Mouse (Mus musculus) bone marrow macrophage, adult 2 months (primary cell): ENCODE data around the gene Dnah17. TPM values are rescaled to one million over a fixed set of nuclear protein-coding genes. Genes with fewer than 3 reads are reported as not detected.

Experiments used
- H3K27ac ChIP-seq: 2 replicates; pipeline ENCODE4 v1.5.1; 2012; ENCODE audit warnings: low read depth, low read length; ENCODE audit not compliant: insufficient read depth
- H3K4me1 ChIP-seq: 2 replicates; pipeline ENCODE4 v1.6.1; 2012; ENCODE audit warnings: low read length; ENCODE audit not compliant: control insufficient read depth, insufficient read depth
- H3K4me3 ChIP-seq: 2 replicates; pipeline ENCODE4 v1.5.1; 2012; ENCODE audit warnings: mild to moderate bottlenecking, low read length, moderate library complexity; ENCODE audit not compliant: insufficient read depth
- CTCF ChIP-seq: IDR thresholded peaks from 2 replicates; pipeline ENCODE4 v1.5.1; 2012; ENCODE audit warnings: low read depth, mild to moderate bottlenecking, low read length, moderate library complexity
- POLR2A ChIP-seq: IDR thresholded peaks from 2 replicates; pipeline ENCODE4 v1.6.1; 2012; ENCODE audit warnings: mild to moderate bottlenecking, low read depth, low read length, borderline replicate concordance
- polyA plus RNA-seq: library from polyadenylated mRNA; stranded (reverse); fragments of >200 nt; gene quantifications from 2 replicates; pipeline ENCODE4 v1.2.4, GENCODE M21; 2012; ENCODE audit not compliant: missing spikeins, insufficient read depth, insufficient read length

Gene Dnah17
- 0.29 and 0.41 TPM in 2 replicates for polyA plus RNA-seq

DNA sequence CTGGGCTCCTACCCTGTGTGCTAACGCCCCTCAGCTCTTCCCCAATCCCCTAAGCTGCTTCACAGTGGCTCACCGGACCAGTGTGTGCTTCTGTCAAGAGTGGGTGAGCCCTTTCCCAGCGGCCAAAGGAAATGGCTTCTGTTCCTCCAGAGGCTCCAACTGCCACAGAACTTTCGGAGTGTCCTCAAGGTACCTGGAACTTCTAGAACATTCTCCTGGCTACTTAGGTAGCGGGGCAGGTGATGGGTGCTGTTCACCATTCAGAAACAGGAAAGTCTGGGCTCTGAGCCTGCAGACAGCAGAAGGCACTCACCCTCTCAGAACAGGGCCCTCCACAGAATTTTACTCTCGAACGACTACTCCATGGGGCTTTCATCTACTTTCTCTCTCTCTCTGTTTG is at the start of gene Dnah17:
Dnah17 (minus strand) TSS at position 101 of the 400 bp plus-strand sequence.
- TF ChIP-seq CTCF (no peak), POLR2A (no peak)
- H3K4me1 ChIP-seq, result peaks cover 21% of the 10 kb centered on the region
- no peak within 1 kb of the TSS for H3K4me3 ChIP-seq
- H3K27ac ChIP-seq, result no peak within 1 kb of the TSS

DNA sequence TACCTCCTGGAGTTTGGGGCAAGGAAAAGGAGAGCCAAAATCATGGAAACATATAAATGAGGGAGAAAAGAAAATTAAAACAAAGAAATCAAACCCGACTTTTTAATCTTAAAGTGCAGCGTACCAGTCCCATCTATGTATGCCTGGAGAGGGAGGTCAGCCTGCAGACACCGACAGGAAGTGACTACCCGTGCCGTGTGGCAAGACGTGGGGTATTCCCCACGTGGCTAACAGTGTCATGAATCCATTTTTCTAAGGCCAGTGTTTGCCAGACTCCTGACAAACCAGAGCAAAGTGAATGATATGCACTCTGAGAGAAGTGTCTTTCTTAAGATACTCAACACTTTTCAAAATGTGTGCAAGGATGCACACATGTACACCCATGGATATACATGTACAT is 49.8 kb upstream of the Dnah17 start:
- TF ChIP-seq CTCF, result no peak
- TF ChIP-seq POLR2A, result no peak
- Histone ChIP-seq H3K27ac (no peak overlapping the region), H3K4me3 (no peak overlapping the region), H3K4me1 (peaks cover 22% of the 10 kb centered on the region)

DNA sequence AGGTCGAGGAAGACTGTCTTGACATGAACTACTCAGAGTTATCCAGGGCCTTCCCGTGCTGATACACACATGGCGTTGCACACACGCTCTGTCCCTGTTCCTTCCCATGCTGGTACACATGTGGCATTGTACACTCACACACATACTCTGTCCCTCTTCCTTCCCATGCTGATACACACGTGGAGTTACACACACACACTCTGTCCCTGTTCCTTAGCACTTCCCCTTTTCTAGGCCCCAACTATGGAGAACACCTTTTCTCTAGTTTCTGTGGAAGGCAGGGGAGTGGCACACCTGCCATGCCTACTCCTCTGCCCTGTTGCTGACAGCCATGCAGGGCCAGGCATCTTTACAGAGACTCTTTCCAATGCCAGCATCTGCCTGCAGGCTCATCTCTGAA is 47.8 kb upstream of the Dnah17 start:
- Histone ChIP-seq H3K4me1 (peaks cover 24% of the 10 kb centered on the region), H3K27ac (no peak overlapping the region), H3K4me3 (no peak overlapping the region)
- TF ChIP-seq POLR2A (no peak), CTCF (no peak)

DNA sequence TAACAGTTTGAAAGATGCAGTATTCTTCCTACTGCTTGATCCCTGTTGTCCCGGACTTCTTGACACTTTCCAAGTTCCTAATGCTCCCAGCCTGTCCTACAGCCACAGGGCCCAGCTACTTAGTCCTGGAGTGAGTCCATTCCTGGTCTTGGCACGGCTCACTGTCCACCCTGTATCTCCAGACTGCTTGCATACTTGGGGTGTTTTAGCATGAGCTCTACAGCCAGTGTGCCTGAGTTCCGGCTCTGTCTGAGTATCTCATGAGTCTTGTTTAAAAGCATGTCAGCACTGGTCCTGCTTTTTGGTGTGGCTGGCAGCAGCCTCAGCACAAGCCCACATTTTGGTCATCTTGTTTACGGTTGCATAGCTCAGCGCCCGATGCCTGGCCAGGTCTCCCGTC is 44.3 kb upstream of the Dnah17 start:
- no peak for TF ChIP-seq POLR2A
- no peak for TF ChIP-seq CTCF
- no peak overlapping the region for H3K4me3 ChIP-seq
- no peak overlapping the region for H3K27ac ChIP-seq
- H3K4me1 ChIP-seq, result peaks cover 16% of the 10 kb centered on the region

DNA sequence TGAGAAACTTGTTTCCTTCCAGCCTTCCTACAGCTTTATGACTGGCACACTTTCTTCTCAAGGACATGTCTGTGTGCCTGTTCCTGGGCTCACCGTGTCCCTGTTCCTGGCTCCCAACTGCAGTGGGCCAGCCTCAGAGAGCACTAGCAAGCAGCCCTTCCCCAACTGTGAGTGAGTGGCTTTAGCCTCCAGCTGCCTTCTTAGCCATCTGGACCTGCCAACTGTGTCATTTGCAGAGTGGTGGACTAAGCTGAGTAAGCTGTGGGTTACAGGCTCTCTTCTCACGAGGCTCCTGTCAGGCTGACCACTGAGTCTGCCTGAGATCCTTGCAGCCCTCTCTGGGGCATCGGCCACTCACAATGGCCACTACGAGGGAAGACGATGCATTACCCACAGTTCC is 42.3 kb upstream of the Dnah17 start:
- H3K27ac ChIP-seq, result no peak overlapping the region
- no peak overlapping the region for H3K4me3 ChIP-seq
- H3K4me1 ChIP-seq, result peaks cover 8% of the 10 kb centered on the region
- TF ChIP-seq CTCF (no peak), POLR2A (no peak)

DNA sequence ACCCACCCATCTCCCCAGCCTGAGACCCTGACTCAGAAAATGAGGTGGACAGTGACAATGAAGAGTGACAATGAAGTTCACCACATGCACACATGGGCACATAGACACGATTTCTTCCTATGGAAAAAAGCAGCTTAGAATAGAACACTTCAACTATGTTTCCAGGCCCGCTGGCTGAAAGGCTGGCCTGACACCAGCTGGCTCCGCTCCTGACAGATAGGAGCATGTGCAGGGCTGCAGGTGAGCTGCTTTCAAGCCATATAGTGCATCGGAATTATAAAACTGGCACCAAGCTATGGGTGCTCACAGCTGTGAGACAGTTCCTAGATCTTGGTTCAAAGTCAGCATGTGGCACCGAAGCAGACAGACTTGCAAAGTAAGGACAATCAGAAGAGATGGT is 39.9 kb upstream of the Dnah17 start:
- no peak overlapping the region for H3K27ac ChIP-seq
- peaks cover 8% of the 10 kb centered on the region for H3K4me1 ChIP-seq
- no peak overlapping the region for H3K4me3 ChIP-seq
- TF ChIP-seq POLR2A, result no peak
- no peak for TF ChIP-seq CTCF

DNA sequence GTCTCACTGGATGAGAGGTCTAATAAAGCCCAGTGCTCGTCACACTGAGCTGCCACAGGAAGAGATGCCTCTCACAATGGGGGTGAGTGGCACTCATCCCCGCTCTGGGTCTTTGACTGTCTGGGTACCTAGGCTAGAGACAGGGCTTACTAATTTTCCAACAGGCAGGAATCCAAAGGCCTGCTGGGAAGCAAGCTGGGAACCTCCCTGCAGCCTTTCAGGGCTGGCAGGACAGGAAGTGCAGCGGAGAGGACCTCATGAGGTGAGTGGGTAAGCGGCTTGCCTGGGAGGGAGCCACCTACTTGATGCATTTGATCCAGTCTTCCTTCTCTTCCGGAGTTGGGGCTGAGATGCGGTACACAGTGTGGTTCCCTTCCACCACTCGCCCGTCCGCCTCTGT is 38.3 kb upstream of the Dnah17 start:
- Histone ChIP-seq H3K4me1 (peaks cover 11% of the 10 kb centered on the region), H3K4me3 (no peak overlapping the region), H3K27ac (no peak overlapping the region)
- no peak for TF ChIP-seq CTCF
- no peak for TF ChIP-seq POLR2A

DNA sequence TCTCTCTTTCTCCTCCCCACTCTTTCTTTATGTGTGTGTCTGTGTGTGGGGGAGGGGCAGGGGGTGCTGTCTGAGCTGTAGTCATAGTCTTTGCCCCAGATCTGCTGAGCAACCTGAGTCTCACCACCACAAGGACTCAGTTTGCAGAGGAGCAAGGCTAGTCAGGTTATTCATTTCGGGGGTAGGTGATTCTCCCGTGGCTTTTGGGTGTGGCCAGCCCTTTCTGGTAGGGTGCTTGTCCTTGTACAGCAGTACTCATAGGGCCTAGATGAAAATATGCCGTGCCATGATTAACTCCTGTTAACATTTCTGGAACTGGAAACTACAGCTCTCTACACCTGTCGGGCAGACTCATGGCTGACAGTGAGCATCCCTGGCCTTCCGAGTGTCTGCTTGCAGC is 36.2 kb upstream of the Dnah17 start:
- Histone ChIP-seq H3K4me1 (peaks cover 3% of the 10 kb centered on the region; the same call in 1 of the 2 replicates), H3K4me3 (no peak overlapping the region), H3K27ac (no peak overlapping the region)
- TF ChIP-seq CTCF (no peak), POLR2A (no peak)

DNA sequence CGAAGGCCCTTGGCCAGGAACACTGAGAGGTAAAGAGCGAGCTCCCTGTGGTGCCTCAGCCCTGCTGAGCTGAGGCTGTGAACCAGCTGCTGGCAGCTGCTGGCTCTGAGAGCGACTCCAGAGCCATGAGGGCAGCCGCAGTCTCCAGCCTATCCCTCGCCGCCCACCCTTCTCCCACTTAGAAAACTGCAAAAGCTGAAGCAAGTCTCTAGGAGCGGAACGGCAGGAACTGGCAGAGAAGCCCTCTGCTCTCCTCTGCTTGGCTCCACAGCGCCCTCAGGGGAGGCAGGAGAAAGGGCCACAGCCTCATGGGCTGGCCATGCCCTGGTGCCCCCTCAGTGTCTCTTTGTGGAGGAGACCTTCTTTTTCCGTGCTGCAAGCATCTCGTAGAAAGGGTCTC is 35.2 kb upstream of the Dnah17 start:
- peaks cover 3% of the 10 kb centered on the region; the same call in 1 of the 2 replicates for H3K4me1 ChIP-seq
- no peak overlapping the region for H3K27ac ChIP-seq
- TF ChIP-seq POLR2A, result no peak
- no peak for TF ChIP-seq CTCF
- no peak overlapping the region for H3K4me3 ChIP-seq

DNA sequence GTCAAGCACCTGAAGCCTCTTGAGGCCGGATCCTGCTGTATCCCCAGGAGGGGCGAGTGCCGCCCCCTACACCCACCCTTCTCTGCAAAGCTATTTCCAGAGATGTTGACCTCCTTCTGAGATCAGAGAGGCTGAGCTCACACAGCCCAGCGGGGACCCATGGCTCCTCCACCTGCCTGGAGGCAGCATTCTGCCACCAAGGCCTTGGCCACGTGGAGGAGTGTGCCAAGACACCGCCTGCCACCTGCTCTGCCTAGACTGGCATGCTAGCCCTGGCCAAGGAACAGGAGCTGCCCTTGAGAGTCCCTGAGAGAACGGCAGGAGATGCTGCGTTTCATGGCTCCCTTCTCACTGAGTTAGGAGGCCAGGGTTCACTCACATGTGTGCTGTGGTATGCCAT is 34.1 kb upstream of the Dnah17 start:
- H3K4me1 ChIP-seq, result peaks cover 3% of the 10 kb centered on the region; the same call in 1 of the 2 replicates
- no peak overlapping the region for H3K4me3 ChIP-seq
- TF ChIP-seq POLR2A (no peak), CTCF (no peak)
- H3K27ac ChIP-seq, result no peak overlapping the region

DNA sequence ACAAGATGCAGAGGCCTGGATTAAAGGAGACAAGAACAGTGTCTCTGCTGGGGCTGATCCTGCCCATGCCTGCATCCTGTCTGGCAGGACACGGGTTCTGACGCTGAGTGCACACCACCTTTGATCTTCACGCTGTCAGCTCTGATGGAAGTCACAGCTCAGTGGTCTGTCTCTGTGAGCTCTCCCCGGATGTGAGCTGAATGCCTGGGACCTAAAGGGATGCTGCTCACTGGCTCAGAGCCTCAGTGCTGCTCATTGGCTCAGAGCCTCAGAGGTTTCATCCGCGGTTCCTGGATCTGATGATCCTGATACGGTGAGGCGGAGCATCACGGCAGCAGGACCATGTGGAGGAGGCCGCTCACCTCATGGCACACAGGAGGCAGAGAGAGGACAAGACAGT is 31.8 kb upstream of the Dnah17 start:
- H3K4me3 ChIP-seq, result no peak overlapping the region
- H3K27ac ChIP-seq, result no peak overlapping the region
- peaks cover 12% of the 10 kb centered on the region for H3K4me1 ChIP-seq
- TF ChIP-seq CTCF (no peak), POLR2A (no peak)
